Mouse (Mus musculus) C2C12 (cell line): Measurements from ENCODE around the gene Dapk1.

ENCODE experiments used
- CTCF ChIP-seq: IDR thresholded peaks from one replicate; pipeline ENCODE4 v1.5.1; 2011; ENCODE audit not compliant: control insufficient read depth, insufficient read depth, insufficient read length
- FOSL1 ChIP-seq: IDR thresholded peaks from one replicate; pipeline ENCODE4 v1.8.0; 2011; ENCODE audit warnings: mild to moderate bottlenecking, low read length; ENCODE audit not compliant: poor library complexity, insufficient read depth, severe bottlenecking
- MAX ChIP-seq: IDR thresholded peaks from one replicate; pipeline ENCODE4 v1.6.1; 2011; ENCODE audit warnings: mild to moderate bottlenecking, control low read depth
- MYOD1 ChIP-seq: IDR thresholded peaks from one replicate; pipeline ENCODE4 v1.6.1; 2011; ENCODE audit warnings: low read depth; ENCODE audit not compliant: control insufficient read depth, insufficient read length
- USF1 ChIP-seq: IDR thresholded peaks from one replicate; pipeline ENCODE4 v1.6.1; 2011; ENCODE audit warnings: low read depth, mild to moderate bottlenecking, control low read depth, moderate library complexity

GRCm38 (mm10) chr13:60646791-60647190 lies 45.0 kb downstream of the Dapk1 start:
- no peak for TF ChIP-seq MAX
- TF ChIP-seq MYOD1, result no peak
- TF ChIP-seq CTCF, result no peak
- TF ChIP-seq USF1, result no peak
- no peak for TF ChIP-seq FOSL1
